ENCODE assay signal across 20 mouse cellular contexts in genomic region chr1:84590534-84590933, GRCm38 (mm10).
A peak's percentile ranks its signal among the peaks of the same experiment; 100 is the strongest.
DNase-seq lines count a peak whose midpoint lies in the region; ATAC-seq lines count a peak whose summit lies in the region.
"Had no signal": no experiment of that assay in that cellular context is flagged by ENCODE, and none has a peak within 500 bp of the region (broad histone marks: within the 10 kb centered on the region; RNA-seq: fewer than 3 reads in every experiment).

No protein-coding gene starts in this region.

- intact Hi-C loops in heart, postnatal 36 days (cut with DNase I) = no loop called here

- ATAC-seq in forebrain, embryonic 14.5 days = peak; percentile 52
- ATAC-seq in midbrain, embryonic 13.5 days = peak; percentile 10; the same call in 1 of the 2 replicates
- ATAC-seq: inflammation-experienced regulatory T-cells, adult 6 months had no signal

- H3K9me3 ChIP-seq in forebrain, embryonic 14.5 days (replicated peaks; ENCODE audit: control insufficient read depth, low read length) = no peaks in the 10 kb centered on the region
- no peaks in the 10 kb centered on the region for H3K9me3 ChIP-seq in forebrain, embryonic 10.5 days
- no peaks in the 10 kb centered on the region for H3K9me3 ChIP-seq in heart, embryonic 10.5 days
- H3K9me3 ChIP-seq in midbrain, embryonic 13.5 days = no peaks in the 10 kb centered on the region
- H3K9me3 ChIP-seq in midbrain, embryonic 10.5 days (replicated peaks) = no peaks in the 10 kb centered on the region
- H3K9me3 ChIP-seq: embryonic facial prominence, embryonic 13.5 days; heart, embryonic 15.5 days; hindbrain, embryonic 10.5 days; hindbrain, embryonic 15.5 days had no signal

- peak; percentile 37 for DNase-seq in forebrain, embryonic 14.5 days (ENCODE audit: low spot score)
- no peak for DNase-seq in forebrain, embryonic 10.5 days (ENCODE audit: extremely low spot score, low spot score)
- peak; percentile 33 for DNase-seq in heart, embryonic 10.5 days (ENCODE audit: low spot score)
- no peak for DNase-seq in heart, postnatal 36 days
- DNase-seq in midbrain, embryonic 10.5 days (ENCODE audit: low spot score) = no peak
- DNase-seq in brain, adult 2 months (ENCODE audit: low read depth, low spot score) = peak; percentile 18
- DNase-seq: adrenal gland, postnatal 10 days; cerebellum, adult 18-20 months; cerebellum, adult 9-11 months; cerebellum, postnatal 36 days; gastrocnemius, postnatal 10 days; heart, adult 18-20 months; heart, postnatal 14 days had no signal

- no peaks in the 10 kb centered on the region for H3K27me3 ChIP-seq in forebrain, embryonic 14.5 days (replicated peaks; ENCODE audit: control insufficient read depth, insufficient read depth, low read length)
- H3K27me3 ChIP-seq in forebrain, embryonic 10.5 days (ENCODE audit: poor library complexity, severe bottlenecking) = no peaks in the 10 kb centered on the region
- no peaks in the 10 kb centered on the region for H3K27me3 ChIP-seq in heart, embryonic 10.5 days (ENCODE audit: insufficient read depth, poor library complexity, severe bottlenecking)
- H3K27me3 ChIP-seq in midbrain, embryonic 13.5 days = no peaks in the 10 kb centered on the region
- no peaks in the 10 kb centered on the region for H3K27me3 ChIP-seq in midbrain, embryonic 10.5 days (ENCODE audit: low read depth, poor library complexity, severe bottlenecking)
- H3K27me3 ChIP-seq: embryonic facial prominence, embryonic 13.5 days; heart, embryonic 15.5 days; hindbrain, embryonic 15.5 days had no signal

- H3K36me3 ChIP-seq in forebrain, embryonic 14.5 days (ENCODE audit: control insufficient read depth, insufficient read depth, low read length) = no peaks in the 10 kb centered on the region
- H3K36me3 ChIP-seq in forebrain, embryonic 10.5 days (replicated peaks) = no peaks in the 10 kb centered on the region
- H3K36me3 ChIP-seq in heart, embryonic 10.5 days = no peaks in the 10 kb centered on the region
- H3K36me3 ChIP-seq in midbrain, embryonic 13.5 days = no peaks in the 10 kb centered on the region
- no peaks in the 10 kb centered on the region for H3K36me3 ChIP-seq in midbrain, embryonic 10.5 days
- H3K36me3 ChIP-seq: embryonic facial prominence, embryonic 13.5 days; heart, embryonic 15.5 days; hindbrain, embryonic 10.5 days; hindbrain, embryonic 15.5 days had no signal

- H3K4me1 ChIP-seq in forebrain, embryonic 14.5 days (ENCODE audit: control insufficient read depth, insufficient read depth, low read length) = peaks cover 40% of the 10 kb centered on the region
- peaks cover 34% of the 10 kb centered on the region for H3K4me1 ChIP-seq in forebrain, embryonic 10.5 days
- H3K4me1 ChIP-seq in heart, embryonic 10.5 days = no peaks in the 10 kb centered on the region
- peaks cover 57% of the 10 kb centered on the region for H3K4me1 ChIP-seq in midbrain, embryonic 13.5 days (replicated peaks)
- peaks cover 31% of the 10 kb centered on the region for H3K4me1 ChIP-seq in midbrain, embryonic 10.5 days
- H3K4me1 ChIP-seq: heart, embryonic 15.5 days had no signal

- no peak overlapping the region for H3K27ac ChIP-seq in forebrain, embryonic 14.5 days (ENCODE audit: low read depth, low read length)
- H3K27ac ChIP-seq in forebrain, embryonic 10.5 days = no peak overlapping the region
- no peak overlapping the region for H3K27ac ChIP-seq in heart, embryonic 10.5 days
- no peak overlapping the region for H3K27ac ChIP-seq in midbrain, embryonic 13.5 days
- H3K27ac ChIP-seq in midbrain, embryonic 10.5 days (replicated peaks) = no peak overlapping the region
- H3K27ac ChIP-seq: embryonic facial prominence, embryonic 13.5 days; heart, embryonic 15.5 days; hindbrain, embryonic 10.5 days had no signal

- no peak overlapping the region for H3K4me2 ChIP-seq in forebrain, embryonic 14.5 days (ENCODE audit: low read length)
- H3K4me2 ChIP-seq in midbrain, embryonic 13.5 days (replicated peaks) = no peak overlapping the region
- H3K4me2 ChIP-seq: embryonic facial prominence, embryonic 13.5 days; heart, embryonic 11.5 days; heart, embryonic 15.5 days; hindbrain, embryonic 15.5 days had no signal

- H3K9ac ChIP-seq in forebrain, embryonic 14.5 days (ENCODE audit: low read length) = no peak overlapping the region
- H3K9ac ChIP-seq in midbrain, embryonic 13.5 days (replicated peaks) = no peak overlapping the region
- H3K9ac ChIP-seq: embryonic facial prominence, embryonic 13.5 days; heart, embryonic 15.5 days; hindbrain, embryonic 15.5 days had no signal

- no peak overlapping the region for H3K4me3 ChIP-seq in forebrain, embryonic 14.5 days (ENCODE audit: low read depth, low read length)
- H3K4me3 ChIP-seq in forebrain, embryonic 10.5 days = no peak overlapping the region
- H3K4me3 ChIP-seq in heart, embryonic 10.5 days = no peak overlapping the region
- H3K4me3 ChIP-seq in midbrain, embryonic 13.5 days (replicated peaks) = no peak overlapping the region
- no peak overlapping the region for H3K4me3 ChIP-seq in midbrain, embryonic 10.5 days
- H3K4me3 ChIP-seq: embryonic facial prominence, embryonic 13.5 days; heart, embryonic 15.5 days; hindbrain, embryonic 10.5 days; hindbrain, embryonic 15.5 days had no signal

- WGBS in forebrain, embryonic 14.5 days = 34% methylated on average over 9 of the region's 9 CpGs
- 82% methylated on average over 9 of the region's 9 CpGs for WGBS in forebrain, embryonic 10.5 days
- 68% methylated on average over 9 of the region's 9 CpGs for WGBS in heart, embryonic 10.5 days
- 48% methylated on average over 9 of the region's 9 CpGs for WGBS in midbrain, embryonic 13.5 days
- 85% methylated on average over 9 of the region's 9 CpGs for WGBS in midbrain, embryonic 10.5 days

Comparison
In these comparisons a context has a peak if more than half of its experiments do, and no peak if none do; other contexts are left out.
1. DNase-seq: peak in forebrain, embryonic 14.5 days (single experiment), heart, embryonic 10.5 days (single experiment) and brain, adult 2 months (single experiment); none in forebrain, embryonic 10.5 days (single experiment), heart, postnatal 36 days (0 of 2) and midbrain, embryonic 10.5 days (single experiment).